Mouse (Mus musculus): Measurements from ENCODE around the gene Aspm. TPM values are rescaled to one million over a fixed set of nuclear protein-coding genes. Genes with fewer than 3 reads are reported as not detected.
"Not testable (repeated sequence)": the region's sequence is repeated elsewhere in the genome, so short reads cannot be mapped to it uniquely, and the experiment has no call there.

Aspm gene
- not detected in 2 replicates for polyA plus RNA-seq (2012; ENCODE audit: insufficient read depth, insufficient read length, low replicate concordance, missing spikeins)

DNA sequence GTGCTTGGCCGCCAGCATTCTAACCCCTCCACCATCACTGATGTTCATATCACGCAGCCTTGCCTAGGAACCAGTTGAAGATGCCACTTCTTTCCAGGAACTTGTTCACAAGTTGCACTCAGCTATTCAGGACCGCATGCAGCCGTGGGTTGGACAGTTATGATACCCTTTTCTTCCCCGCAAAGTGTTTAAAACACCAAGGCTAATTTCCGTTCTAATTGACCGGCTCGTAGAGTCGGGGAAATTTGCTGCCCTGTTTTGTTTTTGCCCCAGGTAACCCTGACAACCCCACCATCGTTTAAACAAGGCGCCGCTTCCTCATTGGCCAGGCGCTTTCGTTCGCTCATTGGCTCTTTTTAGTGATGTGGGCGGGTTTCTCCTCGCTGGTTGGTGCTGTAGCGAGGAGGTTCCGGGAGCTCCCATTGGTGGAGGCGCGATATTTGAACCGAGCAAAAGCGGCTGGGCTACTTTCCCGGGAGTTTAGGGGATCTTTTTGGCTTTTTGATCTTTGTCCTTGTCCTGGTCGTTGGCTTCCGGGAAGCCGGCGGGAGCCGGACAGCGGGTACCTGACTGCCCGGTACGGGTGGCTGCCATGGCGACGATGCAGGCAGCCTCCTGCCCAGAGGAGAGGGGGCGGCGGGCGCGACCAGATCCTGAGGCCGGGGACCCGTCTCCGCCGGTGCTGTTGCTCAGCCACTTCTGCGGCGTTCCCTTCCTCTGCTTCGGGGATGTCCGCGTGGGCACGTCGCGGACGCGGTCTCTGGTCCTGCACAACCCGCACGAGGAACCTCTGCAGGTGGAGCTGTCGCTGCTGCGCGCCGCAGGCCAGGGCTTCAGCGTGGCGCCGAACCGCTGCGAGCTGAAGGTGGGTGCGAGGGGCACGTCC is at the start of gene Aspm:
Gene Aspm, plus strand, starts transcription at position 433 of the 886 bp plus-strand sequence.
- TF ChIP-seq CTCF (IDR thresholded peaks at IDR 0.05; ENCODE audit: insufficient read depth, low read depth, low read length) (no peak), POLR2A (IDR thresholded peaks at IDR 0.05; ENCODE audit: insufficient read depth, low read depth, low read length) (no peak)
- Histone ChIP-seq H3K4me1 (ENCODE audit: control insufficient read depth, insufficient read depth, low read length) (peaks cover 8% of the 10 kb centered on the region), H3K4me3 (ENCODE audit: insufficient read depth, low read depth, low read length) (peak within 1 kb of the TSS; percentile 54), H3K27ac (ENCODE audit: insufficient read depth, low read depth, low read length) (no peak within 1 kb of the TSS)
- WGBS, result under 1% methylated on average over 65 of the region's 65 CpGs

DNA sequence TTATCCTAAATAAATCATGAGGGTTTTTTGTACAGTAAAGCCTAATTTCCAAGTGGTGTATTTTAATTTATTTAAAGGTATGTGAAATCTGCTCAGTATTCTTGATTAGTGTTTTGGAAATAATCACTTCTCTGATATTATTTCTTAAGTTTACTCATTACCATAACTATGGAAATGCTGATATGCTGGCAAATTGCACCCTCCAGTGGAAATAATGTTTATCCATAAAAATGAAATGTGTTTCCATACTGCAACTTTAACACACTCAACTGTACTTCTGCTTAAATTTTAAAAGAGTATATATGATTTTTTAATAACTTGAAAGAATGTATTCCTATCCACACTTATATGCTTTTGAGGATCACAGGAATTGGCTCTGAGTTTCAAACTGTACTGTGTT is 48.8 kb upstream of the Aspm start:
- H3K4me1 ChIP-seq (ENCODE audit: control insufficient read depth, insufficient read depth, low read length), result no peaks in the 10 kb centered on the region
- no peak overlapping the region for H3K4me3 ChIP-seq (ENCODE audit: insufficient read depth, low read depth, low read length)
- TF ChIP-seq POLR2A (IDR thresholded peaks at IDR 0.05; ENCODE audit: insufficient read depth, low read depth, low read length), result no peak
- TF ChIP-seq CTCF (IDR thresholded peaks at IDR 0.05; ENCODE audit: insufficient read depth, low read depth, low read length), result no peak
- H3K27ac ChIP-seq (ENCODE audit: insufficient read depth, low read depth, low read length), result no peak overlapping the region

DNA sequence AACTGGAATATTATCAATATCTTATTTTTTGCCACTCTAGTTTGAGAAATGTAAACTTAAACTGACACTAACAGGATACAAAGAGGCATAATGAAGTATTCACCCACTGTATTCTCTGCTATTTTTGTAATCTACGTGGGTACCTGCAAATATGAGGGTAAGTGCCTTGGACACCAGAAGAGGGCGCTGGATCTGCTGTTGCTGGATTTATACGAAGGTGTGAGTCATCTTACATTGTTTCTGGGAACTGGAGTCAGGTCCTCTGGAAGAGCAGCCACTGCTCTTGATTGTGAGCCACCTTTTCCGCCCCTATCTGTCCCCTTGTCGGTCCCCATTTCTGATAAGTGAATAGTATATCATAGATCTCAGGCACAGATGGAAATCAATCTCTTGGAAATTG is 46.9 kb upstream of the Aspm start:
- WGBS, result 57% methylated on average over 5 of the region's 5 CpGs
- Histone ChIP-seq H3K27ac (ENCODE audit: insufficient read depth, low read depth, low read length) (no peak overlapping the region), H3K4me3 (ENCODE audit: insufficient read depth, low read depth, low read length) (no peak overlapping the region), H3K4me1 (ENCODE audit: control insufficient read depth, insufficient read depth, low read length) (no peaks in the 10 kb centered on the region)
- TF ChIP-seq CTCF (IDR thresholded peaks at IDR 0.05; ENCODE audit: insufficient read depth, low read depth, low read length), result no peak
- TF ChIP-seq POLR2A (IDR thresholded peaks at IDR 0.05; ENCODE audit: insufficient read depth, low read depth, low read length), result no peak

DNA sequence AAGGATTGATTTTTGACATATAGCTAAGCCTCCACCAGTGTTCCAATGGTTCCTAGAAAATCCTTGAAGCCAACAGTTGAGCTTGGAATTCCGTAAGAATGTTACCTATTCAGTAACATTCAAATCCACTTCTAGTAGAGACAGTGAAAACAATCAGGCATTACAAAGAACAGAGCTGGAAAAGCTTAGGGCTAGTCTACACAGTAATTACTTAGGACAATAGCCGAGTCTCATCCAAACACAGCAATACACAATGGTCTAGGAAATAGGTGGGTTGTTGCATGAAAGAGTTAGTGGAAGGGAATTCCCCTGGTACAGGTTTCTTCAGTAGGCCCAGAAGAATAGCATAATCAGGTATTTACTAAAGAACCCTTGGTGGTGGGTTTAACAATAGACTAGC is 42.2 kb upstream of the Aspm start:
- H3K4me3 ChIP-seq (ENCODE audit: insufficient read depth, low read depth, low read length); H3K4me1 ChIP-seq (ENCODE audit: control insufficient read depth, insufficient read depth, low read length); H3K27ac ChIP-seq (ENCODE audit: insufficient read depth, low read depth, low read length): not testable (repeated sequence)
- WGBS, result 92% methylated on average over 2 of the region's 2 CpGs

DNA sequence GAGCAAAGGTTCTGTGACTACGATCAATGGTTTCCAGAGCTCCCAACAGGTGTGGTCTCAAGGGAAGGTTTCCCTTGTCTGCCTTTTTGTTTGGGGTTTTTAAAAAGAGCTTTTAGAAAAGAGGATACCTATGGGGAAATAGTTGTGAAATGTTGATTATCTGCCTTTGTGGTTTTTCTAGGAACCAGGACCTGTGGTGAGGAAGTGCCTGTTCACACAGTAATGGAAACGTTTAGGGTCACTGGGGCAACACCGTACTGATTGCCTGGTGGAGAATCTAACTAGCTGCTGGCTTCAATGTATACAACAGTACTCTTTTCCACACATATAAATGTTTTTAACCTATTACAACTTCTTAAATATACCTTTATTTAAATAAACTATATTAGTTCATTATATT is 41.1 kb upstream of the Aspm start:
- H3K4me1 ChIP-seq (ENCODE audit: control insufficient read depth, insufficient read depth, low read length), result no peaks in the 10 kb centered on the region
- no peak overlapping the region for H3K27ac ChIP-seq (ENCODE audit: insufficient read depth, low read depth, low read length)
- H3K4me3 ChIP-seq (ENCODE audit: insufficient read depth, low read depth, low read length), result no peak overlapping the region
- no peak for TF ChIP-seq POLR2A (IDR thresholded peaks at IDR 0.05; ENCODE audit: insufficient read depth, low read depth, low read length)
- 90% methylated on average over 3 of the region's 3 CpGs for WGBS

DNA sequence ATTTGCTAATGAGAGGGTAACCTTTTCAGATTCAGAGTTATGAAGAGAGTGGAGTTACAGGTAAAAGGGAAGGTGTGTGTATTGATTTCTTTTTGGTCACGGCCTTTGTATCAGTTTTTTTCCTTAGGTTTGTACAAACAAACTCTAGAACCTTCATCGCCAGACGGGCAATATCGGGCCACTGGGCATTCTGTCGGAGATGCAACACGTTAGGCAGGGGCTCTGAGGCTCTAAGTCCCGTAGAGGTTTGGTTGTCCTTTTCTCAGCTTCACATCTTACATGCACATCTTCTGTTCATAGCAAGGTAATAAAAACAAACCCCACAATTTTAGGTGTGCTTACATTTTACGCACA is 33.1 kb upstream of the Aspm start:
- 4% methylated on average over 8 of the region's 8 CpGs for WGBS
- TF ChIP-seq POLR2A (IDR thresholded peaks at IDR 0.05; ENCODE audit: insufficient read depth, low read depth, low read length) (no peak), CTCF (IDR thresholded peaks at IDR 0.05; ENCODE audit: insufficient read depth, low read depth, low read length) (no peak)
- H3K27ac ChIP-seq (ENCODE audit: insufficient read depth, low read depth, low read length), result peak overlapping the region; percentile 77

DNA sequence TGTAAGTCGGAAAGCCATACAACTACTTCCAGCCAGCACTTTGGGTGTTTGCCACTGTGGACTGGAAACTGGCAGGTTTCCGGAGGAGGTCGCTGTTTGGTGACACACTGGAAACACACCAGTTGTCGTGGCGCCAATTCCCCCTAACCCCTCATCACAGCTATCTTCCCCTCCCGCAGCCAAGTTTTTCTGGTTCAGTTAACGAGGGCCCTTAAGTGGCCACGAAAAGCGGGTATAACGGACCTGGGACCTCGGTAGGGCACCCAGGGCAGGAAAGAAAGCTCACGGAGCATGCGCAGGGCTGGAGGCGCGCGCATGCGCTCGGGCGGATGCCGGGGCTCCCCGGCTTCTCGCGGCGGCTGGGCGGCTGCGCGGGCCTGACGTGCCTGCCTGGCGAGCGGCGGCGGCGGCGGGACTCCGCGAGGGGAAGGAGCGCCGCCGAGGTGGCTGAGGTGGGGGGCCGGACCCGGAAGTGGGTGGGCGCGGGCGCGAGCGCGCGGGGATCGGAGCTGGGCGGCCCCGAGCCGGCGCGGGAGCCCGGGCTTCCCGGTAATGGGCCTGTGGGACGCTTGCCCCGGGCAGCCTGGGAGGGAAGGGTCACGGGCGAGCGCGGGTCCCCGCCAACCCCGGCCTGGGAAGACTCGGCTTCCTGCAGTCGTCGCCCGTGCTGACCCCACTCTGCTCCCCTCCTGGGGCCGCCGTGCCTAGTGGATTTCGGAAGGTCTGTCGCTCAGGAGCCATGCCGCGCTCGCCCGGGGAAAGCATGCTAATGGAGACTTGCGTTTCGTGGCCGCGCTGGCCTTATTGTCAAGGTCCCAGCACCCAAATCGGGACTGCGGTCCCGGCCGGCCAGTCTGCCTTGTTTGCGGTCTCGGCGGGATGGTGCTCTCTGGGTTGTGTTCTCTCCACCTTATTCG is 32.4 kb upstream of the Aspm start, which contains the start of gene Zbtb41:
Gene Zbtb41, plus strand, starts transcription at position 414 of the 917 bp plus-strand sequence.
- Histone ChIP-seq H3K27ac (ENCODE audit: insufficient read depth, low read depth, low read length) (peak within 1 kb of the TSS; percentile 77), H3K4me1 (ENCODE audit: control insufficient read depth, insufficient read depth, low read length) (peaks cover 9% of the 10 kb centered on the region; the same call in 1 of the 2 replicates), H3K4me3 (ENCODE audit: insufficient read depth, low read depth, low read length) (peak within 1 kb of the TSS; percentile 84)
- peak; percentile 72 for TF ChIP-seq CTCF (IDR thresholded peaks at IDR 0.05; ENCODE audit: insufficient read depth, low read depth, low read length)
- peak; percentile 91 for TF ChIP-seq POLR2A (IDR thresholded peaks at IDR 0.05; ENCODE audit: insufficient read depth, low read depth, low read length)
- under 1% methylated on average over 88 of the region's 88 CpGs for WGBS

More for the DNA sequence above, 33.1 kb upstream of the Aspm start:
- peaks cover 9% of the 10 kb centered on the region; the same call in 1 of the 2 replicates for H3K4me1 ChIP-seq (ENCODE audit: control insufficient read depth, insufficient read depth, low read length)
- H3K4me3 ChIP-seq (ENCODE audit: insufficient read depth, low read depth, low read length), result peak overlapping the region; percentile 84

DNA sequence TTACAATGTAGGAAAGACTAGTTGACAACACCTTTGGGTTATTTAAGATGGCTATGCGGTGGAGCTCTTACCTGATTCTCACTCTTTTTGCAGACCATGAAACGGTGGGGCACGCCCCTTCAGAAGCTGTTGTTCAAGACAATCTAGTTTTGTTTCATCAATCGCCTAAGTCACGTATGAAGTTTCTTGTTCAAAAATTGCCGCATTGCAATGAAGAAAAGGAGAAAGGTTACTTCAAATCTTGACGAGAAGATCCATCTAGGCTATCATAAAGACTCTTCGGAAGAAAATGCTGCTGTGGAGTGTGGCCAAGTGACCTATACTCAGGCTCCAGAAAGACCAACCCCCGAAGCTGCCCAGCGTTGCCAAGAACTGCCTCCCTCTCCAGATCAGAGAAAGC is 31.6 kb upstream of the Aspm start:
- Histone ChIP-seq H3K4me3 (ENCODE audit: insufficient read depth, low read depth, low read length) (peak overlapping the region; percentile 84), H3K27ac (ENCODE audit: insufficient read depth, low read depth, low read length) (no peak overlapping the region)
- 6% methylated on average over 10 of the region's 10 CpGs for WGBS

DNA sequence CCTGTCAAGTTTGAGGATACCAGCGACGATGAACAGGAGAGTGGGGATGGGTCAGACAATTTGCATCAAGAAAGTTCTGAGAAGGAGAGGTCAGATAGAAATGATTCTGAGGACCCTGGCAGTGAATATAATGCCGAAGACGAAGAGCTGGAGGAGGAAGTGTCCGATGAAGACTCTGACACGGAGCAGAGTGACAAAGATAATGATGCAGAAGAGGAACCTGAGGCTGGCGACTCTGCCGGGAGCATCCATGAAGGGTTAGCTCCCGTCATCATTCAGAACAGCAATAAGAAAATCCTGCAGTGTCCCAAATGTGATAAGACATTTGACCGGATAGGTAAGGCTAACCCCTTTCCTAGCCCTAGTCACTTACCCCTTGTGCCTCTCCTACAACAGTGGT is 30.6 kb upstream of the Aspm start:
- H3K4me3 ChIP-seq (ENCODE audit: insufficient read depth, low read depth, low read length), result peak overlapping the region; percentile 32
- 34% methylated on average over 10 of the region's 10 CpGs for WGBS
- TF ChIP-seq CTCF (IDR thresholded peaks at IDR 0.05; ENCODE audit: insufficient read depth, low read depth, low read length) (no peak), POLR2A (IDR thresholded peaks at IDR 0.05; ENCODE audit: insufficient read depth, low read depth, low read length) (no peak)
- no peak overlapping the region for H3K27ac ChIP-seq (ENCODE audit: insufficient read depth, low read depth, low read length)
- peaks cover 9% of the 10 kb centered on the region; the same call in 1 of the 2 replicates for H3K4me1 ChIP-seq (ENCODE audit: control insufficient read depth, insufficient read depth, low read length)

More for the DNA sequence above, 31.6 kb upstream of the Aspm start:
- H3K4me1 ChIP-seq (ENCODE audit: control insufficient read depth, insufficient read depth, low read length), result peaks cover 9% of the 10 kb centered on the region; the same call in 1 of the 2 replicates
- no peak for TF ChIP-seq CTCF (IDR thresholded peaks at IDR 0.05; ENCODE audit: insufficient read depth, low read depth, low read length)
- no peak for TF ChIP-seq POLR2A (IDR thresholded peaks at IDR 0.05; ENCODE audit: insufficient read depth, low read depth, low read length)
